Mouse (Mus musculus) layer of hippocampus, adult 9-10 months (tissue): ENCODE results near the gene Hps4.
"Not testable (repeated sequence)": the region's sequence is repeated elsewhere in the genome, so short reads cannot be mapped to it uniquely, and the experiment has no call there.

Experiments
- DNase-seq: peaks from one replicate; pipeline ENCODE4 v3.0.0; 2022; ENCODE audit warnings: low spot score

Gene Hps4

DNA sequence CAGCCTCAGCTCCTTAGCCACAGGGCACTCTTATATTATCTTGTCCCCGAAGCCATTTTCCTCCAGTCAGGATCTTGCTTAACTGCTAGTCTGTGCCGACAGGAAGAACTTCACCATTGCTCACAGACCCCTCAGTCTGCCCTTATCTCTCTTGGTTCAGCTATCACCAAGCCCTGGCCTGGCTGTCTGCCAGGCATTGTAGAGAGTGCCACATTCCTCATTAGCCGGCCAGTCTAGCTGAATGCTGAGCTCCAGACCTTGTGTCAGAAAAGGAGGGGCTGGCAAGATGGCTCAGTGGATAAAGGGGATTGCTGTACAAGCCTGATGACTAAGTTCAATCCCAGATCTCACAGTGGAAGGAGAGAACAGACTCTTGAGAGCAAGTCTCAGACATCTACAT is 63.1 kb downstream of the Hps4 start:
- DNase-seq: no peak

DNA sequence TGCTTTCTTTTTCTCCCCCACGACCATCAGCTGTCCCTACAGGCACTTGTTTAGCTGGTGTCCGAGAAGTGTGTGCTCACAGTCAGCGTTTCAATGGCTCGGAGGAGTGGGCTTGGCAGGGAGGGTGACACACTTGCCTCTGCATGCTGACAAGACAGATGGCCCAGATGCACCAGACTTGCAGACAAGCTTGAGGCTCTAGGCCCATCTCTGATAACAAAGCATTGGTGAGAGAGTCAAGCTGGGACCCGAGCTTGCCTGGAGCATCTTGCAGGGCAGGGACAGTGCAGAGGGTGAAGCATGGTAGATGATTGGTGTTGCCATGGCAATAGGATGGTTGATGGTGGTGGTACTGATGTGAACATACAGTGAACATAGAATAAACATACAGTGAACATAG is 66.4 kb downstream of the Hps4 start:
- DNase-seq: no peak

DNA sequence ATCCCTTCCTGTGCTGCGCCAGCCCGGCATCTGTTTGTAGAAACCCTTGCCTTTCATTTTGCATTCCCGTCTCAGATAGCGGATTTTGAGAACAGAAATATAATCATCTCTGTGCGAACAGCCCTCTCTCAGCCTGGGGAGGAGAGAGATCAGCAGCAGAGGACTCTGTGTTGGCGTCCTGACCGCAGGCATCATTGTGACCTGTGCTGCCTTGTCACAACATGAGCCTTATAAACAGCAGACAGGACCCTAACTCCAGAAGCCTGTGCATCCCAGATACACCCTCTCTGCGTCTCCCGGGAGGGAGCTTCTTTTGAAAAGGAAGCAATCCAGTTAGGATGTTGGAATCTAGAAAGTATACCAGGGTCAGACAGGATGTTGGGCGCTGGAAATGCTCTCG is 68.2 kb downstream of the Hps4 start:
- DNase-seq: no peak

DNA sequence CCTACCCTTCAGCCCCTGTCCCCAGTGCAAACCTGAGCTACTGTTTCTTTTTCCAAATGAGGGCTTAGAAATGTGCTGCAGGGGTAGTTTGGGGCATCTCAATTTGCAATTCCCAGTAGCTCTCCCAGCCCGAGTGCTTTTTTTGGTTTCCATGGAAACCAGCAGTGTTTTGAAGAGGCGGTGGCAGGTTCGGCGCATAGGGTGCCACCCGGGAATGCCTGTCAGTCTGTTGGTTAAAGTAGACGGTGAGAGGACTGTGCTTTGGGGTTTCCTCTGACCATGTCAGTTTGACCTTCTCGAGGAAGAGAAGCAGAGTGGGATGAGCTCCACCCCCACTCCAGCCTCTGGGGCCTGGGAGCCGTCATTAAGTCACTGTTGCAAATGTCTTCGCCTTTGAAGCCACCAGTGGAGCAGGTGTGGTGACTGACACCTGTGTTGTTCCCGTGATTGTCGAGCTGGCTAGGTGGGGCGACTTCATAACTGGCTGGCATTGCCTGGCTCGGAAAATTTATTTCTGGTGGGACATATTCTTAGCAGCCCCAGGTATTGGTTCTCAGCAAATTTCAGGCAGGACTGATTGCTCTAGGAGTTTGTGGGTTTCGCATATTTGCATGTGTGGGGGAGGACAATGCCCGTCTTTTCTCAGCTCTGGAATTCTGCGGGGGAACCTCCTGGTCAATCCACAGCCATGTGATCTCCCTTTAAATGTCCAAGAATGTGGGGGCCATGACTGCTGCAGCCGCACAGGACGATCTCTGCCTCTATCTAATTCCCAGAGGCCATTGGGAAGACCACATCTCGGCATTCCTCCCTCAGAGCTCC is 68.8 kb downstream of the Hps4 start:
- no peak for DNase-seq

DNA sequence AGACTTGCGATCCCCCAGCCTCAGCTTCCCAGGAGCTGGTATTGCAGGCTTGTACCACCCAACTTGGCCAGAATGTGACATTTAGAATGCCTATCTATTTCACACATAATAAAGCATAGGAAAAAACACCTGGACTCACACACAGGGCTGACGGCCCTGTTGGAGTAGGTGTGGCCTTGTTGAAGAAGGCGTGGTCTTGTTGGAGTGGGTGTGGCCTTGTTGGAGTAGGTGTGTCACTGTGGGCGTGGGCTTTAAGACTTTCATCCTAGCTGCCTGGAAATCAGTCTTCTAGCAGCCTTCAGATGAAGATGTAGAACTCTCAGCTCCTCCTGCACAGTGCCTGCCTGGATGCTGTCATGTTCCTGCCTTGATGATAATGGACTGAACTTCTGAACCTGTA is 69.9 kb downstream of the Hps4 start:
- DNase-seq: not testable (repeated sequence)

DNA sequence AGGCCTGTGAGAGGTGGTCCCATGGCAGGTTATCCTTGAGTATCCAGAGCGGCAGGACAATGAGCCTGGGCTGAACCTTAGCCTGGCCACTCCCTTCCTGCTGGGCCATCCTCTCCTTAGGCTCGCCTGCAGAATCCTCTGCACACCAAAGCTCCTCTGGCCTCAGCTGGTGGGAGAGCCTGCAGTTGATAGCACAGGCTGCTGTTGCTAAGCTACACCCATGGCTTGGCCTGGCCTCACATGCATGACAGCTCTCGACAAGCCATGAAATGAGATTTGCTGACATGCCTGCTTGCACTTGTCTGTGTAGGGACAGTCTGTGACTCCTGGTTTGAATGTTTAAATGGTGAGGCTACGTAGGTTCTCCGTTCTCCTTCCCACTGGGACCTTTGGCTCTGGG is 73.8 kb downstream of the Hps4 start:
- DNase-seq: no peak

DNA sequence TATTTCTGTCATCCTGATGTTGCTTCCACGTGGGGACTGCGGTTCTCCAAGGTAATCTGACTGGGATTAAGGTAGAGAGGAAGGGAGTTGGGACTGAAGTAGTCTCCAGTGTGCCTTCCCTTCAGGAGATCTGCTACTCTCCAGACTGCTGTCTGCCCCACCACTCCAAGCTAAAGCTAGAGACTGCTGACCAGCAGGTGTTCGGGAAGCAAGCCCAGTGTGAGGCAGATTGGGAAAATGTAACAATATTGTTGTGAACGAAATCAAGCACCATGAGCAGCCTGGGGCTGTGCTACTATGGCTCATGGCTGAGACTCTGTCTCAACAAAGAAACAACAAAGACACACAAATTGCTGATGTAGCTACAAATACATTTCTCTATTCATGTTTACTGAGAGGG is 75.1 kb downstream of the Hps4 start:
- no peak for DNase-seq

DNA sequence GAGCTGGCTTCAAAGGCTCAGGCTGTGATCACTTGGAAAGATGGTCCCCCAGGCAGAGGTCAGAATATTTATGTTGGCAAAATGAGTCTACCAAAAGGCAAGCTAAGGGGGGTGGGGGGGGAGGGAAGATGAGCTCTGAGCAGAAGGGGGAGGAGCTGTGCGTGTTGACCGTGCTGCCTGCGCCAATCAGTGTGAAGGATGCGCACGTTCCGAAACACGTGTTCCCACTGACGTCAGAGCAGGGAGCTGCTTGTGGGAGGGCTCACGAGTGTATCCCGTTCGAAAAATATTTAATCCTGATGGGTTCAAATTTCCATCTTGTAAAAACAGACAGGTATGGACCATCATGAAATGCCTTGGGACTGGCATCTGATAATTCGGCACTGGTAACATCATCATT is 76.7 kb downstream of the Hps4 start:
- no peak for DNase-seq

DNA sequence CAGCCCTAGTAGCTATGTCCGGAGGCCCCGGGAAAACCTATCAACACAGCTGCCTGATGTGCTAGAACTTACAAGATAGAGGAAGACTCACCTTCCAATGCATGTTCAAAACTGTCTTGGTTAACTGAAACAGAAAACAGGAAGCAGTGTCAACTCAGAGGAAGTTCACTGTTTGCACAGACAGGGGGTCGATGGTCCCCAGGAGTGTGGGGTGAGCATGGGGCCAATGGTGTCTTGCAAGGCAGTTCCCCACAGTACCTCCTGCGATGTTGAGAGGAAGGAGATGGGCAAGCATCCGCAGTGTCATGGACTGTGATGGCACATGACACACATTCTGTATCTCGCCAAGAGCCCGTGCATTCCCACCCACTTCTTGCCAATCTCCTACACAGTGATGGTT is 83.8 kb downstream of the Hps4 start:
- DNase-seq: no peak

DNA sequence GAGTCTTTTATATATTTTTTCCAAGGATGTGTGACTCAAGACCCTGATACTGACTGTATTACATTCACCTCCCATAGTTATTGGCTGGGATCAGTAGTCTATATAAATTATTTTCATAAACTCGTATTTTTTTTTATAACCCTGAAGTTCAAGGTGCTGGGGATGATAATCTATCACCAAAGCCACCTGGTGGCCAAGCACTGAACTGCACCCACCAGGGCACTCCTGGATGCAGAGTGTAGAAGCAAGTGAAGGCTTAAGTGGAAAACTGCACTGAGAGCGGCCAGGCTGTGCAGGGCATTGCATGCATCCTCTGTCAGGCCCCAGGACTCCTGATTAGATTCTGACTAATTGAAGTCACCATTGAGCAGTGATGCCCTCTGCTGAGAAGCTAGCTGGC is 84.4 kb downstream of the Hps4 start:
- DNase-seq: no peak
